Mouse (Mus musculus) embryonic facial prominence, embryonic 12.5 days (tissue): ENCODE data around the gene Lrp3. TPM values are rescaled to one million over a fixed set of nuclear protein-coding genes. Genes with fewer than 3 reads are reported as not detected.

Experiments used
- ATAC-seq: fragments of 200-750 bp; cut with Nextera tagmentation; 2 replicates; pipeline ENCODE4 v1.8.0; 2017; ENCODE audit not compliant: insufficient number of reproducible peaks, insufficient read depth, low FRiP score, low TSS enrichment
- H3K27ac ChIP-seq: fragments of 300-500 bp; sonication (generic); 2 replicates; pipeline ENCODE4 v1.5.1; 2016; ENCODE audit warnings: mild to moderate bottlenecking
- H3K27me3 ChIP-seq: fragments of 300-500 bp; sonication (generic); 2 replicates; pipeline ENCODE4 v1.6.1; 2016; ENCODE audit warnings: mild to moderate bottlenecking, moderate library complexity
- H3K36me3 ChIP-seq: fragments of 300-500 bp; sonication (generic); 2 replicates; pipeline ENCODE4 v1.6.1; 2016; ENCODE audit warnings: mild to moderate bottlenecking
- H3K4me1 ChIP-seq: fragments of 300-500 bp; sonication (generic); 2 replicates; pipeline ENCODE4 v1.6.1; 2016
- H3K4me2 ChIP-seq: fragments of 300-500 bp; sonication (generic); replicated peaks from 2 replicates; pipeline ENCODE4 v1.6.1; 2016; ENCODE audit warnings: mild to moderate bottlenecking, moderate library complexity
- H3K4me3 ChIP-seq: fragments of 300-500 bp; sonication (generic); 2 replicates; pipeline ENCODE4 v1.5.1; 2016; ENCODE audit warnings: mild to moderate bottlenecking
- H3K9ac ChIP-seq: fragments of 300-500 bp; sonication (generic); 2 replicates; pipeline ENCODE4 v1.6.1; 2016; ENCODE audit warnings: mild to moderate bottlenecking, moderate library complexity
- H3K9me3 ChIP-seq: fragments of 300-500 bp; sonication (generic); 2 replicates; pipeline ENCODE4 v1.6.1; 2016; ENCODE audit warnings: mild to moderate bottlenecking, moderate library complexity
- WGBS: fragments of 180-500 bp; shearing (Covaris S2); methylation state at CpG from one replicate; pipeline ENCODE4 v1.1.7; 2016; 5-methylcytosine and 5-hydroxymethylcytosine counted together
- polyA plus RNA-seq: library from polyadenylated mRNA; unstranded; fragments of >200 nt; fragmentation: Nextera tagmentation; extraction: Ambion mirVana; gene quantifications from 2 replicates; pipeline ENCODE4 v1.2.1, GENCODE M21; 2016

Gene Lrp3
- polyA plus RNA-seq, 1 experiment from 2014 or later = 10.5 TPM

- Histone ChIP-seq H3K4me3 (peak overlapping the region; percentile 38), H3K4me1 (peaks cover 11% of the 10 kb centered on the region), H3K9ac (peak overlapping the region; percentile 47), H3K36me3 (no peaks in the 10 kb centered on the region), H3K9me3 (peaks cover 7% of the 10 kb centered on the region; the same call in 1 of the 2 replicates), H3K27ac (no peak overlapping the region), H3K27me3 (peaks cover 49% of the 10 kb centered on the region), H3K4me2 (peak overlapping the region; percentile 66)
- ATAC-seq = peak; percentile 50; the same call in 1 of the 2 replicates
- 2% methylated on average over 54 of the region's 54 CpGs for WGBS
Observed at GRCm38 (mm10) chr7:35184833-35185724, 30.2 kb downstream of the Lrp3 start.

- 0 out of 2 replicates have a peak, but pooled peaks cover 4% of the 10 kb centered on the region for H3K4me1 ChIP-seq
- H3K36me3 ChIP-seq = no peaks in the 10 kb centered on the region
- no peak overlapping the region for H3K27ac ChIP-seq
- peaks cover 15% of the 10 kb centered on the region for H3K27me3 ChIP-seq
- H3K9me3 ChIP-seq = no peaks in the 10 kb centered on the region
- 44% methylated on average over 18 of the region's 18 CpGs for WGBS
- H3K4me2 ChIP-seq = no peak overlapping the region
- no peak overlapping the region for H3K4me3 ChIP-seq
- H3K9ac ChIP-seq = no peak overlapping the region
- ATAC-seq = no peak
Observed at GRCm38 (mm10) chr7:35176412-35177381, 38.6 kb downstream of the Lrp3 start.

- ATAC-seq = no peak
- no peaks in the 10 kb centered on the region for H3K36me3 ChIP-seq
- H3K27ac ChIP-seq = no peak overlapping the region
- H3K4me1 ChIP-seq = 0 out of 2 replicates have a peak, but pooled peaks cover 4% of the 10 kb centered on the region
- no peak overlapping the region for H3K4me2 ChIP-seq
- H3K27me3 ChIP-seq = peaks cover 15% of the 10 kb centered on the region
- WGBS = 79% methylated on average over 4 of the region's 4 CpGs
- H3K4me3 ChIP-seq = no peak overlapping the region
- no peak overlapping the region for H3K9ac ChIP-seq
- no peaks in the 10 kb centered on the region for H3K9me3 ChIP-seq
Observed at GRCm38 (mm10) chr7:35175533-35175932, 39.8 kb downstream of the Lrp3 start.

- Histone ChIP-seq H3K4me2 (peak overlapping the region; percentile 44), H3K4me3 (no peak overlapping the region), H3K4me1 (0 out of 2 replicates have a peak, but pooled peaks cover 4% of the 10 kb centered on the region), H3K27ac (no peak overlapping the region), H3K36me3 (no peaks in the 10 kb centered on the region), H3K9ac (no peak overlapping the region), H3K9me3 (no peaks in the 10 kb centered on the region), H3K27me3 (peaks cover 23% of the 10 kb centered on the region)
- 68% methylated on average over 4 of the region's 4 CpGs for WGBS
- no peak for ATAC-seq
Observed at GRCm38 (mm10) chr7:35172519-35172918, 42.8 kb downstream of the Lrp3 start.

GRCm38 (mm10) chr7:35171867-35172382 is 43.4 kb downstream of the Lrp3 start:
- H3K4me3 ChIP-seq = no peak overlapping the region
- no peaks in the 10 kb centered on the region for H3K9me3 ChIP-seq
- H3K9ac ChIP-seq = peak overlapping the region; percentile 16; the same call in 1 of the 2 replicates
- peak overlapping the region; percentile 44 for H3K4me2 ChIP-seq
- under 1% methylated on average over 16 of the region's 16 CpGs for WGBS
- H3K4me1 ChIP-seq = 0 out of 2 replicates have a peak, but pooled peaks cover 4% of the 10 kb centered on the region
- peak; percentile 44 for ATAC-seq
- no peak overlapping the region for H3K27ac ChIP-seq
- no peaks in the 10 kb centered on the region for H3K36me3 ChIP-seq
- peaks cover 23% of the 10 kb centered on the region for H3K27me3 ChIP-seq

GRCm38 (mm10) chr7:35169341-35169740 is 46.0 kb downstream of the Lrp3 start:
- ATAC-seq = no peak
- 0 out of 2 replicates have a peak, but pooled peaks cover 4% of the 10 kb centered on the region for H3K4me1 ChIP-seq
- H3K9ac ChIP-seq = no peak overlapping the region
- no peak overlapping the region for H3K4me2 ChIP-seq
- H3K27ac ChIP-seq = no peak overlapping the region
- H3K27me3 ChIP-seq = peaks cover 23% of the 10 kb centered on the region
- H3K4me3 ChIP-seq = no peak overlapping the region
- H3K36me3 ChIP-seq = no peaks in the 10 kb centered on the region
- no peaks in the 10 kb centered on the region for H3K9me3 ChIP-seq
- 15% methylated on average over 6 of the region's 6 CpGs for WGBS

- Histone ChIP-seq H3K36me3 (no peaks in the 10 kb centered on the region), H3K27ac (no peak overlapping the region), H3K27me3 (peaks cover 14% of the 10 kb centered on the region; the same call in 1 of the 2 replicates), H3K4me2 (no peak overlapping the region), H3K4me3 (no peak overlapping the region), H3K9ac (no peak overlapping the region), H3K9me3 (no peaks in the 10 kb centered on the region), H3K4me1 (0 out of 2 replicates have a peak, but pooled peaks cover 4% of the 10 kb centered on the region)
- 22% methylated on average over 2 of the region's 2 CpGs for WGBS
- ATAC-seq = no peak
Observed at GRCm38 (mm10) chr7:35167925-35168324, 47.4 kb downstream of the Lrp3 start.

GRCm38 (mm10) chr7:35166988-35167387 is 48.3 kb downstream of the Lrp3 start:
- Histone ChIP-seq H3K27me3 (0 out of 2 replicates have a peak, but pooled peaks cover 7% of the 10 kb centered on the region), H3K4me2 (no peak overlapping the region), H3K4me1 (0 out of 2 replicates have a peak, but pooled peaks cover under 1% of the 10 kb centered on the region), H3K9ac (no peak overlapping the region), H3K36me3 (no peaks in the 10 kb centered on the region), H3K9me3 (no peaks in the 10 kb centered on the region), H3K4me3 (no peak overlapping the region), H3K27ac (no peak overlapping the region)
- ATAC-seq = no peak
- 82% methylated on average over 5 of the region's 5 CpGs for WGBS

- H3K4me3 ChIP-seq = no peak overlapping the region
- ATAC-seq = no peak
- no peak overlapping the region for H3K4me2 ChIP-seq
- 0 out of 2 replicates have a peak, but pooled peaks cover 3% of the 10 kb centered on the region for H3K27me3 ChIP-seq
- no peak overlapping the region for H3K9ac ChIP-seq
- no peaks in the 10 kb centered on the region for H3K36me3 ChIP-seq
- no peak overlapping the region for H3K27ac ChIP-seq
- WGBS = 70% methylated on average over 6 of the region's 6 CpGs
- no peaks in the 10 kb centered on the region for H3K4me1 ChIP-seq
- H3K9me3 ChIP-seq = no peaks in the 10 kb centered on the region
Observed at GRCm38 (mm10) chr7:35164131-35164530, 51.2 kb downstream of the Lrp3 start.

- Histone ChIP-seq H3K36me3 (no peaks in the 10 kb centered on the region), H3K27ac (no peak overlapping the region), H3K9ac (no peak overlapping the region), H3K4me2 (no peak overlapping the region), H3K4me1 (no peaks in the 10 kb centered on the region), H3K27me3 (0 out of 2 replicates have a peak, but pooled peaks cover 3% of the 10 kb centered on the region), H3K9me3 (no peaks in the 10 kb centered on the region), H3K4me3 (no peak overlapping the region)
- 76% methylated on average over 7 of the region's 7 CpGs for WGBS
- no peak for ATAC-seq
Observed at GRCm38 (mm10) chr7:35163600-35163999, 51.7 kb downstream of the Lrp3 start.

- no peaks in the 10 kb centered on the region for H3K9me3 ChIP-seq
- H3K4me1 ChIP-seq = no peaks in the 10 kb centered on the region
- H3K4me2 ChIP-seq = no peak overlapping the region
- no peak for ATAC-seq
- WGBS = 76% methylated on average over 6 of the region's 6 CpGs
- H3K27ac ChIP-seq = no peak overlapping the region
- H3K27me3 ChIP-seq = no peaks in the 10 kb centered on the region
- no peaks in the 10 kb centered on the region for H3K36me3 ChIP-seq
- no peak overlapping the region for H3K4me3 ChIP-seq
- no peak overlapping the region for H3K9ac ChIP-seq
Observed at GRCm38 (mm10) chr7:35162443-35162842, 52.9 kb downstream of the Lrp3 start.
